Mouse (Mus musculus) embryonic facial prominence, embryonic 13.5 days (tissue): ENCODE data around the gene Stoml3. TPM values are rescaled to one million over a fixed set of nuclear protein-coding genes. Genes with fewer than 3 reads are reported as not detected.

Source experiments
- ATAC-seq: fragments of 200-750 bp; cut with Nextera tagmentation; 2 replicates; pipeline ENCODE4 v1.8.0; 2017; ENCODE audit warnings: low read depth; ENCODE audit not compliant: insufficient number of reproducible peaks, insufficient read depth, low FRiP score, low TSS enrichment
- H3K27ac ChIP-seq: fragments of 300-500 bp; sonication (generic); 2 replicates; pipeline ENCODE4 v1.5.1; 2015; ENCODE audit warnings: moderate library complexity, mild to moderate bottlenecking, inconsistent platforms
- H3K27me3 ChIP-seq: fragments of 300-500 bp; sonication (generic); 2 replicates; pipeline ENCODE4 v1.6.1; 2015; ENCODE audit warnings: mild to moderate bottlenecking, inconsistent platforms
- H3K36me3 ChIP-seq: fragments of 300-500 bp; sonication (generic); 2 replicates; pipeline ENCODE4 v1.6.1; 2015; ENCODE audit warnings: mild to moderate bottlenecking, inconsistent platforms
- H3K4me1 ChIP-seq: fragments of 300-500 bp; sonication (generic); 2 replicates; pipeline ENCODE4 v1.6.1; 2015; ENCODE audit warnings: inconsistent platforms
- H3K4me2 ChIP-seq: fragments of 300-500 bp; sonication (generic); 2 replicates; pipeline ENCODE4 v1.6.1; 2015; ENCODE audit warnings: moderate library complexity, mild to moderate bottlenecking, inconsistent platforms
- H3K4me3 ChIP-seq: fragments of 300-500 bp; sonication (generic); 2 replicates; pipeline ENCODE4 v1.5.1; 2015; ENCODE audit warnings: mild to moderate bottlenecking, inconsistent platforms
- H3K9ac ChIP-seq: fragments of 300-500 bp; sonication (generic); 2 replicates; pipeline ENCODE4 v1.6.1; 2015; ENCODE audit warnings: mild to moderate bottlenecking, inconsistent platforms
- H3K9me3 ChIP-seq: fragments of 300-500 bp; sonication (generic); 2 replicates; pipeline ENCODE4 v1.6.1; 2016; ENCODE audit warnings: inconsistent platforms
- WGBS: fragments of 180-500 bp; shearing (Covaris S2); methylation state at CpG from one replicate; pipeline ENCODE4 v1.1.7; 2015; ENCODE audit warnings: mixed read lengths; 5-methylcytosine and 5-hydroxymethylcytosine counted together
- polyA plus RNA-seq: library from polyadenylated mRNA; unstranded; fragments of >200 nt; fragmentation: Nextera tagmentation; extraction: Ambion mirVana; gene quantifications from 2 replicates; pipeline ENCODE4 v1.2.1, GENCODE M21; 2015

The Stoml3 gene
- polyA plus RNA-seq, 1 experiment from 2014 or later, result not detected

GRCm38 (mm10) chr3:53483414-53484059 is 4.9 kb upstream of the Stoml3 start:
- H3K9me3 ChIP-seq, result no peaks in the 10 kb centered on the region
- no peaks in the 10 kb centered on the region for H3K27me3 ChIP-seq
- H3K4me3 ChIP-seq, result no peak overlapping the region
- H3K36me3 ChIP-seq, result peaks cover 38% of the 10 kb centered on the region
- peaks cover 7% of the 10 kb centered on the region for H3K4me1 ChIP-seq
- H3K9ac ChIP-seq, result no peak overlapping the region
- H3K4me2 ChIP-seq, result no peak overlapping the region
- no peak for ATAC-seq
- no peak overlapping the region for H3K27ac ChIP-seq
- 80% methylated on average over 8 of the region's 8 CpGs for WGBS

- 61% methylated on average over 10 of the region's 10 CpGs for WGBS
- Histone ChIP-seq H3K36me3 (peaks cover 12% of the 10 kb centered on the region), H3K4me3 (no peak overlapping the region), H3K4me1 (peaks cover 7% of the 10 kb centered on the region), H3K9ac (no peak overlapping the region), H3K9me3 (no peaks in the 10 kb centered on the region), H3K27ac (no peak overlapping the region), H3K4me2 (no peak overlapping the region), H3K27me3 (no peaks in the 10 kb centered on the region)
- no peak for ATAC-seq
These were observed 1.9 kb upstream of the Stoml3 start for GRCm38 (mm10) chr3:53486561-53486960.

- Histone ChIP-seq H3K36me3 (peaks cover 8% of the 10 kb centered on the region), H3K4me1 (peaks cover 7% of the 10 kb centered on the region), H3K27me3 (no peaks in the 10 kb centered on the region), H3K9ac (no peak overlapping the region), H3K4me2 (no peak overlapping the region), H3K9me3 (no peaks in the 10 kb centered on the region), H3K27ac (no peak overlapping the region), H3K4me3 (no peak overlapping the region)
- no peak for ATAC-seq
- WGBS, result 67% methylated on average over 9 of the region's 9 CpGs
These were observed 1.4 kb upstream of the Stoml3 start for GRCm38 (mm10) chr3:53486996-53487576.

GRCm38 (mm10) chr3:53498351-53498905 is 10.0 kb downstream of the Stoml3 start:
- Histone ChIP-seq H3K4me2 (no peak overlapping the region), H3K4me1 (0 out of 2 replicates have a peak, but pooled peaks cover 8% of the 10 kb centered on the region), H3K9me3 (no peaks in the 10 kb centered on the region), H3K27me3 (no peaks in the 10 kb centered on the region), H3K9ac (no peak overlapping the region), H3K27ac (no peak overlapping the region), H3K4me3 (no peak overlapping the region), H3K36me3 (no peaks in the 10 kb centered on the region)
- 71% methylated on average over 6 of the region's 6 CpGs for WGBS
- ATAC-seq, result no peak

GRCm38 (mm10) chr3:53502428-53502827 is 14.0 kb downstream of the Stoml3 start:
- WGBS, result 66% methylated on average over 6 of the region's 6 CpGs
- no peak overlapping the region for H3K4me3 ChIP-seq
- H3K27me3 ChIP-seq, result no peaks in the 10 kb centered on the region
- no peaks in the 10 kb centered on the region for H3K9me3 ChIP-seq
- H3K36me3 ChIP-seq, result no peaks in the 10 kb centered on the region
- no peak overlapping the region for H3K9ac ChIP-seq
- no peak for ATAC-seq
- H3K27ac ChIP-seq, result no peak overlapping the region
- no peak overlapping the region for H3K4me2 ChIP-seq
- 0 out of 2 replicates have a peak, but pooled peaks cover 6% of the 10 kb centered on the region for H3K4me1 ChIP-seq

GRCm38 (mm10) chr3:53513096-53513495 is 24.6 kb downstream of the Stoml3 start:
- Histone ChIP-seq H3K4me2 (no peak overlapping the region), H3K36me3 (no peaks in the 10 kb centered on the region), H3K9me3 (no peaks in the 10 kb centered on the region), H3K27ac (no peak overlapping the region), H3K9ac (no peak overlapping the region), H3K27me3 (no peaks in the 10 kb centered on the region), H3K4me1 (no peaks in the 10 kb centered on the region), H3K4me3 (no peak overlapping the region)
- WGBS, result 44% methylated on average over 5 of the region's 5 CpGs
- no peak for ATAC-seq

- Histone ChIP-seq H3K27me3 (no peaks in the 10 kb centered on the region), H3K9ac (no peak overlapping the region), H3K36me3 (peaks cover 4% of the 10 kb centered on the region; the same call in 1 of the 2 replicates), H3K4me1 (no peaks in the 10 kb centered on the region), H3K4me2 (no peak overlapping the region), H3K4me3 (no peak overlapping the region), H3K9me3 (no peaks in the 10 kb centered on the region), H3K27ac (no peak overlapping the region)
- WGBS, result 86% methylated on average over 4 of the region's 4 CpGs
- no peak for ATAC-seq
These were observed 26.0 kb downstream of the Stoml3 start for GRCm38 (mm10) chr3:53514221-53515065.

- H3K36me3 ChIP-seq, result peaks cover 6% of the 10 kb centered on the region; the same call in 1 of the 2 replicates
- H3K27ac ChIP-seq, result no peak overlapping the region
- no peaks in the 10 kb centered on the region for H3K4me1 ChIP-seq
- no peaks in the 10 kb centered on the region for H3K27me3 ChIP-seq
- H3K4me2 ChIP-seq, result no peak overlapping the region
- ATAC-seq, result no peak
- H3K4me3 ChIP-seq, result no peak overlapping the region
- WGBS, result 91% methylated on average over 10 of the region's 10 CpGs
- no peaks in the 10 kb centered on the region for H3K9me3 ChIP-seq
- no peak overlapping the region for H3K9ac ChIP-seq
These were observed 34.3 kb downstream of the Stoml3 start for GRCm38 (mm10) chr3:53522794-53523193.

- Histone ChIP-seq H3K36me3 (no peaks in the 10 kb centered on the region), H3K4me3 (peak overlapping the region; percentile 39), H3K27ac (no peak overlapping the region), H3K27me3 (no peaks in the 10 kb centered on the region), H3K4me2 (peak overlapping the region; percentile 64), H3K9me3 (no peaks in the 10 kb centered on the region), H3K9ac (0 out of 2 replicates have a peak overlapping the region, but pooled peaks have one; percentile 36), H3K4me1 (no peaks in the 10 kb centered on the region)
- ATAC-seq, result peak; percentile 20; the same call in 1 of the 2 replicates
- WGBS, result 14% methylated on average over 21 of the region's 21 CpGs
These were observed 37.3 kb downstream of the Stoml3 start for GRCm38 (mm10) chr3:53525737-53526136.

GRCm38 (mm10) chr3:53530305-53530704 is 41.9 kb downstream of the Stoml3 start:
- H3K4me3 ChIP-seq, result no peak overlapping the region
- ATAC-seq, result no peak
- WGBS, result 83% methylated on average over 6 of the region's 6 CpGs
- H3K9ac ChIP-seq, result no peak overlapping the region
- no peaks in the 10 kb centered on the region for H3K27me3 ChIP-seq
- no peak overlapping the region for H3K4me2 ChIP-seq
- H3K4me1 ChIP-seq, result no peaks in the 10 kb centered on the region
- no peaks in the 10 kb centered on the region for H3K36me3 ChIP-seq
- H3K27ac ChIP-seq, result no peak overlapping the region
- no peaks in the 10 kb centered on the region for H3K9me3 ChIP-seq

GRCm38 (mm10) chr3:53532091-53532490 is 43.6 kb downstream of the Stoml3 start:
- 83% methylated on average over 6 of the region's 6 CpGs for whole genome bisulfite sequencing
- no peaks in the 10 kb centered on the region for H3K27me3 ChIP-seq
- no peaks in the 10 kb centered on the region for H3K4me1 ChIP-seq
- H3K9ac ChIP-seq, result no peak overlapping the region
- H3K27ac ChIP-seq, result no peak overlapping the region
- H3K36me3 ChIP-seq, result 0 out of 2 replicates have a peak, but pooled peaks cover under 1% of the 10 kb centered on the region
- ATAC-seq, result no peak
- H3K4me2 ChIP-seq, result no peak overlapping the region
- no peak overlapping the region for H3K4me3 ChIP-seq
- no peaks in the 10 kb centered on the region for H3K9me3 ChIP-seq
